Mouse (Mus musculus) olfactory bulb, adult 2 months (tissue): Measurements from ENCODE around the gene Cacna1d.

ENCODE experiments used
- CTCF ChIP-seq: fragments of 200-500 bp; IDR thresholded peaks from 2 replicates; pipeline ENCODE4 v1.5.1; 2012; ENCODE audit warnings: low read depth, mild to moderate bottlenecking, low read length, moderate library complexity; ENCODE audit not compliant: insufficient read depth
- POLR2A ChIP-seq: fragments of 200-500 bp; IDR thresholded peaks from 2 replicates; pipeline ENCODE4 v1.6.1; 2012; ENCODE audit warnings: mild to moderate bottlenecking, low read depth, low read length, moderate library complexity; ENCODE audit not compliant: insufficient read depth

DNA sequence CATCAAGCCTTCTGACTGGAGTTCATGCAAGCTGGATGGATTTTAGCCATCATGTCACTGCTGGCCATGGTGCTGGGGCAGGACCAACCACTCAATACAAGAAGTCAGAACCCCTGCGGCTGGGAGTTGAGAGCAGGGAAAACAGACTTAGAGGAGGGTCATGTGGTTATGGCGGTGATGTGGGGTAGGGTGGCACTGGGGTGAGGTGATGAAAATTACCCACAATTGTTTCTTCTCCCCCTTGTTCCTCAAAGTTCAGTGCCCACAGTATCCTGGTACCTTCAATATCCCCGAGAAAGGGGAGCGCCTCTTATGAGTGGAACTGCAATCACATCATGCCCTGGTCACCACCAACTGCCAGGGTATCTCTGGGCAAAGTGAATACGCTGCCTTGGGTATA is 239.9 kb downstream of the Cacna1d start:
- TF ChIP-seq CTCF (no peak), POLR2A (no peak)
